Mouse (Mus musculus) layer of hippocampus, postnatal 10 days (tissue): ENCODE results near the gene Crebrf. TPM values are rescaled to one million over a fixed set of nuclear protein-coding genes. Genes with fewer than 3 reads are reported as not detected.

Experiments used
- DNase-seq, 2 experiments: peaks; one replicate each; pipeline ENCODE4 v3.0.0; 2021; ENCODE audit warnings: low spot score in 2 of 2
- total RNA-seq, 2 experiments: library from RNA; stranded (reverse); gene quantifications; 2 replicates each; pipeline ENCODE4 v1.2.3; 2021

Gene Crebrf
- total RNA-seq, 2 experiments from 2014 or later: 26.4 to 26.7 TPM

DNA sequence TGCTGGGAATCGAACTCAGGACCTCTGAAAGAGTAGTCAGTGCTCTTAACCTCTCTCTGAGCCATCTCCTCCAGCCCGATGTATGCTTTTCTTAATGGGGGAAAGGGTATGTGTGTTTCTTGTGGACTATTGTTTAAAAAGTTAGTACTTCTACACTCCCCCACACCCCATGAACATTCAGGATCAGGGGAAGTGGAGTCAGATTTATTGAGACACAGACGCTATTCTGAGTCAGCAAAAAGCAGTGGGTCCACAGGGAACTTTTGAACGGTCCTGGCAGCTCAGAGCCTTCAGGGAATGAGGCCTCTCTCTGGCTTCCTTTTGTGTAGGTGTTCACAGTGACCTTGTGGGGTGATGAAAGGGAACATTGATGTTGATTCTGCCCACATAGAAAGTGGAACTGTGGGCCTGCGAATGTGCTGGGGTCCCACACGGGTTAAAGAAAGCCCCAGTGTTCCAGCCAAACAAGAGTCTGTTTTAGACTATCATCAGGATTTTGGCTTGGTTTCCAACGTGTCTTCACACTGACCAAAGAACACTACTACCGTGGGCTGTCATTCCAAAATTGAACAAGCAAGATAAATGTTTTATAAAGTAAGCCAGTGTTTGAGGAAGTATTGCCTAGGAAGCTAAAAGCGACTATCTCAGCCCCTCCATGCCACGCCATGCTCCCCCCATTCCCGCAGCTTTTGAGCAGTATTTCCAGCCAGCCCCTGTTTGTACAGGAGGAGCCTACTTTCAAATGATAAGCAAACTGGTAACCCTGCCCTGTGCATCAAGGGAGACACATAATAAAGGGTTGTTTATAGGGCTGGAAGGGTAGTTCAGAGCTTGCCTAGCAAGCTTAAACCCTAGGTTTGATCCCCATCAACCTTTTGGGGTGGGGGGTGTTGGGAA is 9.7 kb upstream of the Crebrf start:
- no peak for DNase-seq

DNA sequence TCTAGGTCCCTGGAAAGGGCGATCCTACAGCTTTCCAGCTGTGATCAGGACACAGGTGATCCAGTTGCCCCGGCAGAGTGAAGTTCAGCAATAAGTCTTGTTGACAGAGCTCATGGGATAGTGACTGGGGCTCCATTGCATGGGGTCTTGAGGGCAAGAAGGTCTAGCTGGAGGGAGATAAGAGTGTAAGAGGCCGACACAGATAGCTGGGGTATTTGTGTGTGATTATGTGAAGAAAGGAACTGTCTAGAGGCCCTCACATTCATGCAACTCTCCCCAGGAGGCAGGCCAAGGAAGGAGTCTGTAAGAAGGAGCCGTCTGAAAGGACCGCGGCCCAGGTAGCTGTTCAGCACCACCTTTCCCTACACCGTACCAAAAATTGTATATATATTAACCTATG is 8.4 kb upstream of the Crebrf start:
- DNase-seq: no peak

DNA sequence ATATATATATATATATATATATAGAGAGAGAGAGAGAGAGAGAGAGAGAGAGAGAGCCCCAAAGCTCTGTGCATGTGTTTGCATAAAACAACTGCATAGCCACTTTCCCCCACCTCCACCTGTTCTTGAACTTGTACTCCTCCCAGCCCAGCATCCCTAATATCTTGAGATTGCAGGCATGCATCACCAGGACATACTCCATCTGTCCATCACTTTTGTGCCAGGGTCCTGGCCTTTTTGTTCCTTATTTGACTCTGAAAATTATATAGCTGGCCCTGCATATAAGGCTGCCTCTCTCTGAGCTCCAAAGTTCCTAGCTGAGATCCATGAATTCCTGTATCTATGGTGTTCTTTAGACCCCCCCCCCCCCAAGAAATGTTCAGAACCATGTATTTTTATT is 7.0 kb upstream of the Crebrf start:
- DNase-seq: no peak

DNA sequence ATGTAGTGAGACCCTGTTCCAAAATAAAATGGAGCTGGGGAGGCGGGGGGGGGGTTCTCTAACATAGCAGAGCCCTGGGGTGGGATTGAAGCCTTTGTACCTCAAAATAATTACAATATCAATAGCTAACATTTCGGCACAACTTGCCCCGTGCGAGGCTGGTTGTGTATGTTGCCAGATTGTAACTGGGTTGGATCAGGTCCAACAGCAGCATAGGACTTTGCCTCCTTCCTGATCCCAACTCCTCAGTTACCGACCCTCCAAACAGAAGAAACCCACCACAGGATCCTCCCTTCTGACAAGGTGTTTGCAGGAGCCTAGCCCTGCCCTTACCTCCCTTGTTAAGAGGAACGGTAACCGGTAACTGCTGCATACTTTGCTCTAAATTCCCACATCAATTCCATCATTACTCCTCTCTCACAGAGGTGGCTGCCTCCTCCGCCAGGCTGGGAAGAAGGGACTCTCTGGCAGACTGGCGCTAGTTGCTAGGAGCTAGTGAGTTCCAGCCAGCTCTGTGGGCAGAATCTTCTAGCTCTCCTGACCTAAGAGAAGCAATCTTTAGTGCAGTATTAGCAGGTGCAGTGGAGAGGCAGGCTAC is 6.4 kb upstream of the Crebrf start:
- DNase-seq: no peak

DNA sequence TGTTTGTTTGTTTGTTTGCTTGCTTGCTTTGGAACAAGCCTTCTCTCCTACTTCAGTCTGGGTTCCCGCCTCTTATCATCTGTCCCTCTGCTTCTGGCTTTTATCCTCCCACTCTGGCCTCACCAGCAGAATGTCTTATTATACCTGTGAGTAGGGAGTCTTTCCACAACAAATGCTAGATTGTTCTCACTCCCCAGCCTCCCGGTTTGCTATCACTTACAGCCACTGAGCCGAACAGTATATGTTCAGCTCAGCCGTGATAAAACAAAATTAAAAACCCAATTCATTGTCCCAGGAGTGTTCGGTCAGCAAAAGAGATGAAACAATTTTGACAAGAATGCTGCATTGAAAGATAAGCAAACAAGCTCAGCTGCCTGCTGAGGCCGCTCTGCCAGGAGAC is 5.4 kb upstream of the Crebrf start:
- no peak for DNase-seq

DNA sequence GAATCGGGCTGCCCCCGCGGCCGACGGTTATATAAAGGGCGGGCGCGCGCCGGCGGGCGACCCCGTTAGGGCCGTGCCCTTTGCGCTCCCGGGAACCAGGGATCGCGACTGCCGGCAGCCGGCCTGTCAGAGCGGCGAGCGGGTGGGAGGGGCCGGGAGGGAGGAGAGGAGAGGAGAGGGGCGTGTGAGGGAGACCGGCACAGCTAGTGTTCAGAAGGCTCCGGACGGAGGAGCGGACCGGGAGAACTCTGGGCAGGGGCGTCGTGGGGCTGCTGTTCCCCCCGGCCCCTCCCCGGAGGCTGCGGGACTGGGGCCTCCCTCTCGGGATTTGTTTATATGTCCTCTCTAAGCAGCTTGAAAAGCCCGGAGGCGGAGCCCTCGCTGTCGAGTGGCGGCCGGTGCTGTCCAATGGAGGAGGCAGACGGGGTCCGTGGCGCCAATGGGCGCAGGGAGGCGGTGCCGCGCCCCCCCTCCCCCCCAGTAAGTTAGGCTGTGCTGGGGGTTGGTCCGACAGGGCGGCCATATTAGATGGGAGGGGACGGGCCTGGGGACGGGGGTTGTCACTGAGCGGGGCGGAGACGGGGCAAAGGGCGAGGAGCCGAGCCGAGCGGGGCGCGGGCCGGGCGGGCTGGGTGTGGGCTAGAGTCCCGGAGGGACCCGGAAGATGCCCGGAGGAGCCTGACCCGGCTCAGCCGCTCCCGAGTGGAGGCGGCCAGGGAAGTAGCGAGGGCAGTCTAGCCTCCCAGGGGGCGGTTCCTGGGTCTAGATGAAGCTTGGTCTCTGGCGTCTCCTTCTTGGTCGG is 667 bp downstream of the Crebrf start:
- DNase-seq: peak; percentile 93 to 94

DNA sequence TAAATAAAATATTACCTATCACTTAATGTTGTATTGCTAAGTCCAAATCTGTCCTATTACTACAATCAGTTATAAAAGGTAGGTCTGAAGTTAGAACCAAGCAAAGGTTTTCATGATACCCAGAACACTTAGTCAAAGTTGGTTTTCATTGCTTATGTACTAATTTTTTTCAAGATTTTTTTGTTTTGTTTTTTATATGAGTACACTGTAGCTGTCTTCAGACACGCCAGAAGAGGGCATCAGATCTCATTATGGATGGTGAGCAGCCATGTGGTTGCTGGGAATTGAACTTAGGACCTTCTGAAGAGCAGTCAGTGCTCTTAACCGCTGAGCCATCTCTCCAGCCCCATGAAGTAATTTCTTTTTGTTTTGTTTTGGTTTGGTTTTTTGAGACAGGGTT is 2.4 kb downstream of the Crebrf start:
- DNase-seq: no peak

DNA sequence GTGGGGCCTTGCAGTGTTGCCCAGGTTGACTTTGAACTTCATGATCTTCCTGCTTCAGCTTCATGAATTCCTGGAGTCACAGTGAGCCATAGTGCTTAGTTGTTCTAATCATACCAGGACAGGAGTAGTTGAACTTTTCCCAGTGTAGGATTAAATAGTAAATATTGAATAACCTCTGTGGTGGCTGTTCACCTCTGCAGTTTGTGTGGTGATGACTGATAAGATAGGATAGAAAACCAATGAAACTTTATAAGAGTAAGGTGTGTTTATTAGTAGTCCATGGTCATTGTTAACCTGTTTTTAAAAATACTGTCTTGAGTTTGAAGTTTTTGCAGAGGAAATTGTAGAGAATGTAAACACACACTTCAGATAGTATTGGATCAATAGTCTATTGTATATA is 4.0 kb downstream of the Crebrf start:
- DNase-seq: no peak

DNA sequence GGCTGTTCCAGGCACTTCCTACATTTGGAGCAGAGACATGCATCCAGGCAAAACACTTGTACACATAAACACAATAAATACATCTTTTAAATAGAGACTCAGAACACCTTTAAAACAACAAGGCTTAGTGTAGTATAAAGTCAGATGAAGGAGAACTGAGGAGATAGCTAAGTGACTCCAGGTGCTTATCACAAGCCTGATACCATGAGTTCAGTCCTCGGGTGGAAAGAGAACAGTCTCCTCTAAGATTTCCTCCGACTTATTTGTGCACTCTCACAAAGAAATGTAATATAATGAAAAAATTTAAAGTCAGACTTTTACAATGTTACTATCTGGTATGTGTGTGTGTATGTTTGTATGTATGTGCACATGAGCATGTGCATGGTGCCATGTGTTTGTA is 6.4 kb downstream of the Crebrf start:
- no peak for DNase-seq

DNA sequence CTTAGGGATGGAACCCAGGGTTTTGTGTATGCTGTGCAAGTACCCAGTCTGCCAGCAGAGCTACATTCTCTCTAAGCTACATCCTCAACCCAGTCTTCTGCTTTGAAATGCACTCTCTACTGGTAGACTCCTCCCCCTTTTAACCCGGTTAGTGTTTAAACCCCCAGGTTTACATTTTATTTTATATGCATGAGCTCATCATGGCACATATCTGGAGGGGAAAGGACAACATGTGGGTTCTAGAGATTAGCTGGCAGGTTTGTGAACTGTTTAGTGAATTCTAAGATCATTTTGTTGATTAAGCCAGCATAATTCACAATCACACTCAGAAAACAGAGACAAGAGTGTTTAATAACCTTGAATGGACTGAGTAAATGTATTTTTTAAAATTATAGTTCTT is 9.3 kb downstream of the Crebrf start:
- DNase-seq: no peak

DNA sequence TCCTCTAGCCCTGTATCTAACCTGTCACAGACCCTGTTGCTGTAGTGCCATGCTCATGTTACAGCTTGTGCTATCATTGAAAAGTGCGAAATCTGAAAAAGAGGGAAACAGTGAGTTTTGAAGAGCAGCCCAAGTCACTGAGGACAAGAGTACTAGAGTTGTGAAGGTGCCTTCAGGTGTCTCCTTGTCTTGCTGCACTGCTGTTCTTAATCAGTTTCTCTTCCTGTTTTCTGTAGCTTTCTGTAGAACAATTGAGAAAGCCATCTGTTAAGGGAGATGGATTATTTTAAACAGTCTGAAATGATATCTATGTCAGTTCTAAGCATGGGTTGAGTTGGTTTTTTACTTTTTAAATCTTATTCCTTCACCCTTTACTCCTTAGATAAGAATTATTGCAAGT is 11.2 kb downstream of the Crebrf start:
- no peak for DNase-seq

DNA sequence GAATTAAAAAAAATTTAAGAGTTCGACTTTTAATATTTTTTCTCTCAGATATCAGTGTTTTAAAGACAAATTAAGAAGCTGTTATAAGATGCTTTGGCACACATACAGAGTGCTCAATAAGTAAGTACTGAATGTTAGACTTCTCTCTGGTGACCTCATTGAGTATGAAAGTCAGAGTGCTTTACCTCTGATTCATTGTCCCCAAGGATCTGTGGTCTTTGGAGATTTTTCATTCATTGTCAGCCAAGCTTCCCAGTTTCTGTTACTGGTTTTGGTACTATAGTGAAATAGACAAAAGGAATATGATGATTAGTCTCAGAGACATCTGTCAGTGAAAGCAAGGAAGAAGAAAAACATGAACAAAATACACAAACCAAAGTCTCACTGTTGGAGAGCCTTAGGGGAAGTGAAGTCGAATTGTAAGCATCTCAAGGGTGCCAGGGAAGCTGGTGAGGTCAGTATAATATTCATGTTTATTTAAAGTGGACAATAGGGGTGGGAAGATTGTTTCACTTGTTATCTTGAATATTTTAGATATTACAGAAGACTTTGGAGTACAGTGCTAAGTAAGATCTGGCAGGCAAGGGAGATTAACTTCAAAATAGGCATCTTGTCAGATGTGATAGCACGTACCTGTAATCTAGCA is 11.8 kb downstream of the Crebrf start:
- no peak for DNase-seq

DNA sequence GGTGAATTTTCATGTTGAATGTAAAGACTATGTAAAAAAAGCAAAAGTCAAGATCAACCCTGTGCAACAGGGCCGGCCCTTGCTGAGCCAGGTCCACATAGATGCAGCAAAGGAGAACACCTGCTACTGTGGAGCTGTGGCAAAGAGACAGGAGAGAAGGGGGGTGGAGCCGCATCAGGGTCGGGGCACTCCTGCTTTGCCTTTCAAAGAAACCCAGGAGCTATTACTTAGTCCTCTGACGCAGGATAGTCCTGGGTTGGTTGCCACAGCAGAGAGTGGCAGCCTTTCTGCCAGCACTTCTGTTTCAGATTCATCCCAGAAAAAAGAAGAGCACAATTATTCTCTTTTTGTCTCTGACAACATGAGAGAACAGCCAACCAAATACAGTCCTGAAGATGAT is 27.1 kb downstream of the Crebrf start:
- no peak for DNase-seq

DNA sequence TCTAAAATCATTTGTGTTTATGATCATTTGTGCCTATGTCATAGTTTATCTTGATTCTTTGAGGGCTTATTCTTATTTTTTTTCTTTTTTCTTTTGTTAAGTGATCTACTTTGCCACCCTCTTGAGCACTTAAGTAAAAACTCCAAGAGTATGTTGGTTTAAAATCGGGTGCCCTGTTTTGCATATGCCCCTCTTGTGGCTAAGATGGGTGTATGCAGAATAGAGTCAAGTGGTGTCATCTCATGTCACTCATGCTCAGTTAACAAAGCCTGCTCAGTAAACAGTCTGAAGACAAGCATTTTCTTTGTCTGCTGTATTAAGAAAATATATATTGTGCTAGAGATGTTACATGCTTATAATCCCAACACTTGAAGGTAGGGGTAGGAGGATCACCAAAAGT is 27.8 kb downstream of the Crebrf start:
- DNase-seq: no peak

DNA sequence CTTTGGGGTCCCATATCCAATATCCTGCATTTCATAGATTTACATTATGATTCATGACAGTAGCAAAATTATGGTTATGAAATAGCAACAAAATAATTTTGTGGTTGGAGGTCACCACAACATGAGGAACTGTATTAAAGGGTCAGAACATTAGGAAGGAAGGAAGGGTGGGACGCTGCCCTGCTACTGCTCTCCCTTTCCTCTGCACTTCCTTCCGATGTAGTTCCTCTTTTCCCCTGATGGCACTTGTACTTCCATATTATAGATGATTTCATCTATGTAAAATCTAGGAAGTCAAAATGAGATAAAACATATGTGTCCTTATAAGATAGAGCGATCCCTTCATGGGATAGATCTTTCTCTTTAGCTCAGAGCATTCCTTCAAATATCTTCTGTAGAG is 34.5 kb downstream of the Crebrf start:
- DNase-seq: no peak

DNA sequence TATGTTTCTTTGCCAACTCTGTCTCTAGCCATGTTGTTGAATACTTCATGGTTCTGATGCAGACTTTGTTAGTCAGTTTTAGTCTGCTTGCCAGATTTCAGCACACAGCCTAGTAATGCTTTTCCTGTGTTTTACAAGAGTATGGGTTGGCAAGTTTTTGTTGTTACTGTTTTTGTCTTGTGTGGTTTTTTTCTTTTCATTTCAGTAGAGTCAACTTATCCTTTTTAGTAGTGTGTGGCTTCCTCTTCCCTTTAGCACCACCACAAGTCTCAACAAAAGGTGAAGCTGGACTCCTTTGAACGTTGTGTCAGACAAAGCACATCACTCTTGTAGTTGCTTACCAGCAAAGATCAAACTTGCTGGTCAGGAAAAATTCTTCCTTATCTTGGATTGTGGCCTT is 36.8 kb downstream of the Crebrf start:
- no peak for DNase-seq

DNA sequence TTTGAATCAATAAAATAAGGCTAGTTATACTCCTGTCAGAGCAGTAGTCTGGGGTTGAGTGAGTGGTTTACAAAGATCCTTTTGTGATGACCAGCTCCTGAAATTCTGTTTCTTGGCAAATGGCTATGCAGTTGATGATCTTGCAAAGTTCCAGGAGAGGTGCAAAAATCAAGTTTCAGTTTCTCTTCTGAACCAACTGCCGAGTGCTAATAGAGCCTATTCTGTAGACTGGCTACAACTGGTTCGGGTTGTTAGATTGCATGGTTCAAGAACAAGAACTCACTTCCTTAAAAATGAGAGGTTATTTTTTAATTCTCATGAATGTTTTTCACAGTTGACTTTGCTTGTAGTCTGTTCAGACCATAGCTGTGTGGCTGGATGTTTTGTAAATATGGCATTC is 38.0 kb downstream of the Crebrf start:
- no peak for DNase-seq

DNA sequence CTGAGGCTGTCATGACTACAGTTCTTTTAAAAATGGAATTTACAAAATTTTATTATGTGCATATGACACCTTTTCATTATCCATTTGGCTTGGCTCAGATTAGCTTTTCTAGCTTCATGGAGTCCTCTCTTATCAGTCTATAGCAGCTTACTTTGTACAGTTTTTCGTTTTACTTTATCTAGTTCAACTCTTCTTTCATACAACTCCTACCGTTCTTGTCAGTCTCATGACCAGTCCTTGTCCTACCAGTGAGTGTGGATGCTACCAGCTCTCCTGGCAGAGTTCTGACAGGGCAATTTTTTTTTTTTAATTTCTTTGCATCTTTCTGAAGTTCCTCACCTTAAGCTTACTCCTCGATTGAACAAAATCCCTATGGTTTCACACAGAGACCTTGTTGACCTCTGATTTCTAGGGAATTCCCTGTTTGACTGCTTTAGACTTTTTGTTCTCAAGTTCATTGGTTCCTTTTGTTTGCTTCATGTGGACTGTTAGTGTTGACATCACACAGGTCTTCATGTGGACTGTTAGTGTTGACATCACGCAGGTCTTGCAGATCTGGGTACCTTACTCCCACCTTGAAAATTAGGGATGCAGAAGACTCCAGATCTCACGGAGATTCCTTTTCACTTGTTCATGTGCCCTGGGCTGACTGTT is 51.8 kb downstream of the Crebrf start:
- no peak for DNase-seq

DNA sequence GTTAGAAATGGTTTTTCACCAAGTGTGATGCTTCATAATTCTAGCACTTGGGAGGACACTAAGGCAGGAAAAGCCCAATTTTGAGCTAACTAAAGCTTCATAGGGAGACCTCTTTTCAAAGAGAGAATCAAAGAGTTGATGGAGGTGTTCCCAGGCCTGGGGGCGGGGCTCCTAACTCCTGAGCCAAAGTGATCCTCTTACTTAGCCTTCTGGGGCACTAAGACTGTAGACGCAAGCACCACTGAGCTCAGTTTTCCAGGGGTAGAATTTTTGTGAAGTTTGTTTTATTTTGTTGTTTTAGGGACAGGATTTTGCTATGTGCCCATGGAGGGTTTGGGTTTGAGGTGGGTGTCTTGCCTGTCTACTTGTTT is 52.3 kb downstream of the Crebrf start:
- no peak for DNase-seq

DNA sequence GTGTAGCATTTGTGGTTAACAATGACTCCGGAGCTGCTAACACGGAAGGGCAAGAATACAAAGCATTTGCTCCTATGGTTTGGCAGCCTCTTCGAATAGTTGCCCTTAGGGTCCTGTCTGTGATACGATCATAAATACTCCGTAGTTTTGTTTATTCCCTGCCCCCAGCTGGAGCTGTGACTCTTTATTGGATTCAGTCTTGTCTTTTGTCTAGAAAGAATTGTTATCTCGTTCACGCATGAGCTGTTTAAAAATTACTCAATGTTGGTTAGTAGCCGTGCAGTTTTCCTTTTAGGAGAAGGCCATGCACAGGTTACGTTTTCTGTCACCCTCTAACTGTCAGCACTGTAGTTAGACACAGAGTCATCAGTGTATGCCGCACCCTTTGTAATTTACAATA is 60.8 kb downstream of the Crebrf start:
- DNase-seq: no peak

DNA sequence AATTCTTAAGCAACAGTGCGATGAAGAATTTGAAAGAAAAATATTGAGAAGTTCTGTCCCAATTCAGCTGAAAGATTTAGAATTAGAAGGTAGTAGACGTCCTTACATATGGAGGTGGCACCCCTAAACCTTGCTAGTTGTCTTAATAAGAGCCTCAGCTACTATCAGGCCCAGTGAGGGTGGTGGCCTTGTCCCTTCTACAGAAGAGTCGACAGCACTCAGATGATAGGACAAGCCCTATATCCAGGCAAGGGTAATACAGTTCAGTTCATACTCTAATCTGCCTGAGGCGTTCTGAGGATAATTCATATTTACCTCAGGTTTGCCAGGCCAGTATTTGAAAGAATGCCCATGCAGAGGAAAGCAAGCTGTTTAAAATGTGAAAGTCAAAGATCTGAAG is 62.6 kb downstream of the Crebrf start:
- no peak for DNase-seq
